Mouse (Mus musculus): ENCODE measurements around the gene Mtfmt.

DNA sequence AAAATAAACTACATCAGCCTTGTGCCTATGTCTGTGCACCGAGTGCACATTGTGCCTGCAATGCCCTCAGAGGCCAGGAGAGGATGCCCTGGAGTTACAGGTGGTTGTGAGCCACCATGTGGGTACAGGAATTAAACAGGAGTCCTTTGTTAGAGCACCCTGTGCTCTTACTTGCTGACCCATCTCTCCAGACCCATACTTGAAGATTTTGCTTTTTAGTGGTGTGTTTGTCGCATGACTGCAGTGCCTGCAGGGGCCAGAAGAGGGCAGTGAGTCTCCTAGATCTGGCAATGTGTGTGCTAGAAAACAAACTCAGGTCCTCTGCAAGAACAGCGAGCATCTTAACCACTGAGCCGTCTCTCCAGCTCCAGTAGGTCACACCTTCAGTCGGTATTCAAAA is 1.4 kb upstream of the Mtfmt start:
- TF ChIP-seq CTCF (IDR thresholded peaks at IDR 0.05; ENCODE audit: low read depth, low read length) (peak; percentile 82), POLR2A (IDR thresholded peaks at IDR 0.05; ENCODE audit: insufficient read depth, low read length) (no peak)
